Mouse (Mus musculus): ENCODE data around the gene Sfxn1. TPM values are rescaled to one million over a fixed set of nuclear protein-coding genes. Genes with fewer than 3 reads are reported as not detected.

Gene Sfxn1
- total RNA-seq, 2 experiments from 2014 or later, result 42.5 to 45.1 TPM

DNA sequence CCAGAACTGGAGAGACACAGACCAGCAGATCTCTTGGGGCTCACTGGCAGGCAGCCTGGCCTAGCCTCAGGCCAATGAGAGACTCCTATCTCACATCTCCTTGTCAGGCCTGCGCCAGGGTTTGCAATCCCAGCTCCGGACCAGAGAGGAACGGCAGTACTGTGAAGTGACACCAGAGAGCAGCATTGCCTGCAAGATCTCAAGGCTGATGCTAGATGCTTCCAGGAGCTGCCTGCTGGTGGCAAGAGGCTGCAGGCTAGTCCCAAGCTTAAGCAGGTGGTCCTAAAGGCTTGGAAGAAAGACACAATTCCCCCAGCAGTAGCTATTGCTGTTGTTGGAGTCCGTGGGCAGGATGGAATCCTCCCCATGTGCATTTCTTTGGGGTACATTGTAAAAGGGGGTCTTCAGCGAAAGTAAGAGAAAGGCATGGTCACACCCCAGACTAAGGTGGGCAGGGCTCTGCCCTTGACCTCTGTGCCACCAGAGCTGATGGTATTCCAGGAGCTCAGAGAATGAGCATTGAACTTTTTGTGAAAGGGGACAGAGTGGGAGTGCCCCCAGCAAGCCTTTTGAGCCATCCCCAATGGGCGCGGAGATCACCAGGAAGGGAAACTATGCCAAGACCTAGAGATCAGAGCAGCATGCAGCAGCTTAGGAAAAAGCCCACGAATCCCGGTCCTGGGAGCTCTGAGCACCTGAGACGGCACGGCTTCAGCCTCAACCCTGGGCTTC, 42.3 kb downstream of the Sfxn1 start:
- peak; percentile 84 to 93 for DNase-seq (ENCODE audit: low spot score in 2 of 2)
- intact Hi-C loops (cut with DNase I), result loop anchor here (1.0 to 10.0 kb wide), 5 partner anchors 114 to 441 kb away; no protein-coding TSS in a partner anchor

DNA sequence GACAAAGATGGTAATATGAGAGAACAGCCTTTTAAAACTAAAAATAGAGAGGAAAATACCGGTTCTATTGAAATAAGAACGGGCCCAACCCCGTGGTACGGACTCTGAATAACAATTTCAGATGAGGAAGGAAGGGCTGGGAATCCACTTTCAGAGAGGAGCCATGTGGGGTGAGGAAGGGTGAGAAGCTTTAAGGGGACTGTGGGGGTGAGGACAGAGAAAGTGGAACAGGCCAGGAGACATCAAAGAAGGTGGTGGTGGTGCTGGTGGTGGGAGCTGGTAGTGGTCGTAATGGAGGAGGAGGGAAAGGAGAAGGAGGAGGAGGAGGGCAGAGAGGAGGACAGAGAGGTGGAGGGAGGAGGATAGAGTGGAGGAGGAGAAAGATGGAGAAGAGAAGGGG, 43.3 kb downstream of the Sfxn1 start:
- intact Hi-C loops (cut with DNase I), result loop anchor here (1.0 to 10.0 kb wide), 5 partner anchors 113 to 440 kb away; no protein-coding TSS in a partner anchor
- no peak for DNase-seq (ENCODE audit: low spot score in 2 of 2)

DNA sequence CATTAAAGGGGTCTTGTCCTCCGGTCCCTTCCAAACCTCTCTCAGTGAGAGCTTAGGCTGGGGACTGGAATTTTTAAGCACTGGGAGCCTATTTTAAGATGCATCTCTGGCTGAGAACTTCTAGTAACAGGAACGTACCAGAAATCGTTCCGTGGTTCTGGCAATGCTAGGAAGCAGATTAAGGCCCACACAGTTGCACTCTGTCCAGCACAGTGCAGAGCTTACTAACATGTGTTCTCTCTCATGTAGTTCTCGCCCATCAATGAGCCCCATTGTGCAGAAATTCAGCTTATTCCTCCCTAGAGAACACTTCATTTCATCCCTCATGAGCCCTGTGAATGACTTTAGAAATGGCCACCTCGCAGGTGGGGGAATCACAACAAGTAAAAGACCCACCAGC, 44.1 kb downstream of the Sfxn1 start:
- peak in 1 of 2 experiments; percentile 50 for DNase-seq (ENCODE audit: low spot score in 2 of 2)
- intact Hi-C loops (cut with DNase I), result loop anchor here (1.0 to 10.0 kb wide), 3 partner anchors 128 to 439 kb away; no protein-coding TSS in a partner anchor

DNA sequence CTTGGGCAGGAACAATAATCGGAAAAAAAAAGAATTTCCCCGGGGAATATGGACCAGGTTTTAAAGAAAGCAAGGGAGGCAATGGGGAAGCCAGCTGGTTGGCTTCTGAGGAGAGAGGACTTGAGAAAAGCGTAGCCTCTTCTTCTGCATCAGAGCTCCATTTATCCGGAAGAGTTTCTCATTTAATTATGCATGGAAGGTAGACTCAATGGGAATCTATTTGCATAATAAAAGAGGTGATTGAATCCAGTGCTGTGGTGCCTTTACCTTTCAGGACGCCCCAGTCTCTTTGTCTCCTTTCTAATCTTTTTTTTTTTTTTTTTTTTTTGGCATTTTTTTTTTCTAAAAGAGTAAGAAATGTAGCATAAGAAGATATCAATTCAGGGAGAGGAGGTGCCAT, 46.7 kb downstream of the Sfxn1 start:
- no peak for DNase-seq (ENCODE audit: low spot score in 2 of 2)
- intact Hi-C loops (cut with DNase I), result loop anchor here (10.0 kb wide), 1 partner anchor 436 kb away; no protein-coding TSS in a partner anchor

DNA sequence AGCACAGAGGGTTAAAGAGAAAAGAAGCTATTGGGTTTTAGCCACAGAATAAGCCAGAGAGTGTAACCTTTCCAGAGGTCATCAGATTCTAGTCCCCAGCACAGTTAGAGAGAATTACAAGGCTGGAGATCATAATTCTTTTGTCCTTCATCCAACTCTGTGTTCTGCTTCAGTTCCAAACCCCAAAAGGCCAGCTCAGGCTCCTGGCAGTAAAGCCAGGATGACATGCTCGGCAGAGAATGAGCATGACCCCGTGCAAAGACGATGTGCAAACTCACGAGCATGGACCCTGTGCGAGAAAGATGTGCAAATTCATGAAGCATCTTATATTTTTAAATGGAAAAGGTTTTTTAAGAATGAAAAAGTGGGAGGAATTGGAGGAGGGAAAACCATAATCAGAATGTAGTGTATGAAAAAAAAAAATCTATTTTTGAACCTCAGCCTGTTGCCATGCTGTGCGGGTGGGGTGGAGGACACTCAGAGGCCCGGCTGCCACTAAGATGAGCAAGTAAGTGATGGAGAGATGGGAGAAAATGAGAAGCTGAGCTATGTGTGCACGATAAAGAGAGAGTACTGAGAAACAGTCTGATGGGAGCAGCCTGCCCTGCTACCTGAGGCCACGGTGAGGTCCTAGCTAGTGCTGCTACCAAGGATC, 66.2 kb downstream of the Sfxn1 start:
- DNase-seq (ENCODE audit: low spot score in 2 of 2), result peak in 1 of 2 experiments; percentile 82
- intact Hi-C loops (cut with DNase I), result no loop called here

DNA sequence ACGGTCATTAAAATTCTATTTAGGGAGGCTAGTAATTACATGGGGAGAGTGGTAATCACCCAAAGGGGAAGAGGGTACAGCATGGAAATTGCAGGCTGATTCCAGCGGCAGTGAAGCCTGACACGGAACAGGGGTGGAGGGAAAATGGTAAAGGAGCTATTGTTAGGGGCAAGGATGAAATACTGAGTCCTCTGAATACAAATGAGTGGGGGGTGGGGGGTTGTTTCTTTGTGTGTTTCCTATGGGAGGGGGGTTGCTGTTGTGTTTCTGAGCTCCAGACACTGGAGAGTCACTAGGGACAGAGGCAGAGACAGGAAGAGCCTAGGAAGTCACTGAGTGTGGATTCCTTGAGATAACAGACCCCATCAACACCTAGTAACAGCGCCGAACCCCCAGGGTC, 72.1 kb downstream of the Sfxn1 start:
- DNase-seq (ENCODE audit: low spot score in 2 of 2), result no peak
- intact Hi-C loops (cut with DNase I), result no loop called here

DNA sequence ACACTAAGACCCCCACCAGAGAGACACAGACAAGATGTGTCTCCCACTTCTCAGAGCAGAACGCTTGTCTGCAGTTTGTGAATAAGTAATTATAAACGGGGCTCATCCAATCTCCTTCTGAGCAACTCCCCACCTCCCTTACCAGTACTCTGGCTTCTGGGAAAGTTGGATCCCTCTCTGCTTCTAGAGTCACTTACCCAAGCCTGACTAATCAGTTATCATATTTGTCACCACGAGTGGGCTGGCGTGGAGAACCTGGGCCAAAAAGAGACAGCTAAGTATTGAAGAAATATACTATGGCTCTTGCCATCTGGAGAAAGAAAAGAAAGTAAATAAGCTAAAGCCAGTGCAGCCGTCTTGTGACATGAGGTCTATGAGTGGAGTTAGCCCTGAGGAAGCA, 73.0 kb downstream of the Sfxn1 start:
- DNase-seq (ENCODE audit: low spot score in 2 of 2), result peak in 1 of 2 experiments; percentile 79
- intact Hi-C loops (cut with DNase I), result no loop called here

DNA sequence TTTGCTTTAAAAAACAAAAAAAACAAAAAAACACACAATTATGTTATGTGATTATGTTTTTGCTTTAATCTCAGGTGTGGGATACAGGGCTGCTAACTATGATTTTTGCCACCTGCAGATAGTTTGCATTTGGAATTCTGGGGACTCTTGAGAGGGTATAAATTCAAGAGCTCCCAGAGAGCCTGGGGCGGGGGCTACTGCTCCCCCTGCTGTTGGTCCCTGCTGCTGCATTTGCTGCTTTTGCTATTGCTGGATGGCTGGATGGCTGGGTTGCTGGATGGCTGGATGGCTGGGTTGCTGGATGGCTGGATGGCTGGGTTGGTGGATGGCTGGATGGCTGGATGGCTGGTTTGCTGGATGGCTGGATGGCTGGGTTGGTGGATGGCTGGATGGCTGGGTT, 75.7 kb downstream of the Sfxn1 start:
- DNase-seq (ENCODE audit: low spot score in 2 of 2), result no peak

DNA sequence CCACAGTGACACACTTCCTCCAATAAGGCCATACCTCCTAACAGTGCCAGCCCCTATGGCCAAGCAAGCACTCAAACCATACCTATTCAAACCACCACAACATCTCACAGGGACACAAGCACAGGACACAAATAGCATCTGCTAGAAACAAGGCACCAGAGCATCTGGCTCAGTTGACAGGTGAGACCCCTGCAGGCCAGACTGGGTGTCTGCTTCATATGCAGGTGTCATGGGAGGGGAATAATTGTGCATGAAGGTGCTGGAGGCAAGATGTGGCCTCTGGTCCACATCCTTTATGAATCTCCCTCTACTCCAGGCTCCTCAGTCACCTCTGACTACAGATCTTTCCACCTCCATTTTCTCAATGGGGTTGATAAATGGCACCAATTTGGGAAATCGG, 80.8 kb downstream of the Sfxn1 start:
- no peak for DNase-seq (ENCODE audit: low spot score in 2 of 2)
- intact Hi-C loops (cut with DNase I), result no loop called here

More for the DNA sequence above, 75.7 kb downstream of the Sfxn1 start:
- intact Hi-C loops (cut with DNase I), result no loop called here

DNA sequence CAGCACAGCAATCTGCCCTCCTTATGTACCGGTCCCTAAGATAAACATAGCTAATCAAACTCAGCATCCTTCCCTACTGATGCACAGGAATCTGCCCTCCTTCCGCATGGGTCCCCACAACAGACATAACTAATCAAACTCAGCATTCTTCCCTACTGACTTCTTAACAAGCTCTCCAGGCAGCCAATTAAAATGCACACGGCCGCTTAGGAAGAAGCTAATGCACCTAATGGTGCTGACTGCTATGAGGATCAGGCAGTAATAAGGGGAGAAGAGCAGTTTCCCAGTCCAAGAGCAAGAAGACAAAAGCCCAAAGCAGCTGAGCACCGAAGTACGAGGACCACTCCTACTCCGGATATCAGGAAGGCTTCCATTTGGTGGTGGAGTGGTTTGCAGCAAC, 81.2 kb downstream of the Sfxn1 start:
- intact Hi-C loops (cut with DNase I), result no loop called here
- no peak for DNase-seq (ENCODE audit: low spot score in 2 of 2)

DNA sequence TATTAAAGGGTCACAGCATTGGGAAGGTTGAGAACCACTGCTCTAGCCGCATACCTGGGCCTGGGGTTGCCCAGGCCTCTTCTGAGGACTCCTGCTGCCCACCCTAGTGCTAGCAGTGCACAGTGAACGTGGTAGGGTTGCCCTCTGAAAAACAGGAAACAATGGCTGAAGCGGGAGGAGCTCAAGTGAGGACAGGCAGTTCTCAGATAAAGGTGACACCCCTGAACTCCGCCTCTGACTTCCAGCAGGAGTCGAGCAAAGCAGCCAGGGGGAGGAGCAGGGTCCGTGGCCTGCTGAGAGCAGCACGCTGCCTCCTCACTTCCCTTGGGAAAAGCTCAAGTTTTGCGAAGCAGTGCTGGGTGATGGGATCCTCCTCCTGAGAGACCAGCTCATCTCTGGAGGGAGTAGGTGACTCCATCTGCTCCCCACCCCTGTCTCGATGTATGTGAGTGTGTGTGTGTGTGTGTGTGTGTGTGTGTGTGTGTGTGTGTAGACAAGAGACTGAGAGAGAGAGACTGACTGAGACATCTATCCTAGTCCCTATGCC, 82.1 kb downstream of the Sfxn1 start:
- DNase-seq (ENCODE audit: low spot score in 2 of 2), result peak in 1 of 2 experiments; percentile 61
- intact Hi-C loops (cut with DNase I), result no loop called here

DNA sequence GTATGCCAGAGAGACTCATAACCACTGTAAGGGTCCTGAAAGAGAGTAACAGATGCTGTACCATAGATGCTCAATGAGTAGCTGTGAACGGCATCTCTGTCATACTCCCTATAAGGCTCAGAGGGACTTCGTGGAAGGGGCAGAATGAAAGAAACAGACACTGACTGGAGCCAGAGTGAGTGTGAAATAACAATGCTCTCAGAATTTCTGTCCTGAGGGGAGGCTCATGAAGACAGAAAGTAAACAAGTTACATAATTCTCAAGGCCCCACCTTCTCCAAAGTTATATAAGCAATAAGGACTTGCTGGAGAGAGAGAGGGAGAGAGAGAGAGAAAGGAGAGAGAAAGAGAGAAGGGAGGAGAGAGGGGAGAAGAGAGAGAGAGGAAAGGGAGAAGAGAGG, 84.2 kb downstream of the Sfxn1 start:
- peak in 1 of 2 experiments; percentile 40 for DNase-seq (ENCODE audit: low spot score in 2 of 2)
- intact Hi-C loops (cut with DNase I), result no loop called here

Other genes starting within 250 kb of the Sfxn1 start
- gene Drd1, start 16.2 kb upstream of the Sfxn1 start, total RNA-seq (2021), result 10 to 100 TPM; 23.9 to 57.3 TPM
- 10 to 100 TPM; 15.3 to 15.7 TPM for gene Hrh2, start 120.3 kb downstream of the Sfxn1 start, total RNA-seq (2021)

Data from left cerebral cortex, postnatal 25 days (tissue).